Mouse (Mus musculus): ENCODE results near the gene Hspb3. TPM values are rescaled to one million over a fixed set of nuclear protein-coding genes. Genes with fewer than 3 reads are reported as not detected.
A peak's percentile ranks its signal among the peaks of the same experiment; 100 is the strongest.

Gene Hspb3
- 1 to 10 TPM; 5.1 to 8.5 TPM for total RNA-seq (2021)
- long read RNA-seq, experiment 1, partial matches to known transcripts = 0 of 3 reads
- long read RNA-seq, experiment 1, other reads (novel, unspliced or antisense) = 0 of 3 reads
- long read RNA-seq, experiment 2, partial matches to known transcripts = 0 of 1 reads
- long read RNA-seq, experiment 2, other reads (novel, unspliced or antisense) = 0 of 1 reads

DNA sequence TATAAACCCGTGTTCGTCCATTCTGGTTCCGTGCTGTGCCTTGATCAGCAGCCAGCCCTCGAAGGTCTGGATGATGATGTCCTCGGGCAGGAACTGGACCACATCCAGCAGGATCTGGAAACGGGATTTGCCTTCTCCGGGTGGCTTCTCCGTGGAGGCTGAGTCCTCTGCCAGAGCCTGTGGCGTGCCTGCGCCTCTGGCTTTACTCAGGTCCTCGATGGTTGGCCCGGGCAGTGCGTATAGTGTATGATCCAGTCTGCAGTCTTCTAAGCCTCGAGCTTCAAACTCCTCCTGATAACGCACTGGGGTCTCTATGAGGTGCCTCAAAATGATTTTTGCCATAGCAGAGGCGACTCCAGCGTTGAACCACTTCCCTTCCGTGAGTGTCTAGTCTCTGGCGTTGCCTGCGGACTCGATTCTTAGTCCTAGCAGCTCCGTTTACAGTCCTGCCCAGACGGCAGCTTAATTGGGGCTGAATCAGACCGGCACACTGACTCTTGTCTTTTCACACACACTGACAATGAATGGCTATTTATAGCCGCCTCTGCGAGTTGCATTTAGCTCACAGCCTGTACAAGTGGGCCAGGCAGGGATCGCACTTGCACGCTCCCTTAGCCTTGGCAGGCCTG is at the start of gene Hspb3:
Hspb3 (minus strand) TSS at position 526 of the 629 bp plus-strand sequence.
- DNase-seq (ENCODE audit: low spot score in 2 of 2) = peak; percentile 36 to 40

DNA sequence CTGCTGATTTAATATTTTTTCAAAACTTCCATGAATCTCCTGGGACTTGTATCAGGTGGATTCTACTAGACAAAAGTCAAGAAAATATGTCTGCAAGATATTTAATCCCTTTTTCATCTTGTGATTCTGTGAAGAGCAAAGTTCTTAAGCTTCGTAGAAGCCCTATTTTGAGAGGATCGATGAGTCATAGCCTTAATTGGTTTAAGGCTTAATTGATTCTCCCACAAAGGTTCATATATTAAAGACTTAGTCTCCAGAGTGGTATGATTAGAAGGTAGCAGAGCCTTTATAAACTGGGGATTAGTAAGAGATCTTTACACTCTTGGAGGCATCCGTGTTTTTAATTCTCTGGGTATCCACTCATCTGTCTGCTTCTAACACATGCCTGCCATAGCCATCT is 49.7 kb upstream of the Hspb3 start:
- no peak for DNase-seq (ENCODE audit: low spot score in 2 of 2)

DNA sequence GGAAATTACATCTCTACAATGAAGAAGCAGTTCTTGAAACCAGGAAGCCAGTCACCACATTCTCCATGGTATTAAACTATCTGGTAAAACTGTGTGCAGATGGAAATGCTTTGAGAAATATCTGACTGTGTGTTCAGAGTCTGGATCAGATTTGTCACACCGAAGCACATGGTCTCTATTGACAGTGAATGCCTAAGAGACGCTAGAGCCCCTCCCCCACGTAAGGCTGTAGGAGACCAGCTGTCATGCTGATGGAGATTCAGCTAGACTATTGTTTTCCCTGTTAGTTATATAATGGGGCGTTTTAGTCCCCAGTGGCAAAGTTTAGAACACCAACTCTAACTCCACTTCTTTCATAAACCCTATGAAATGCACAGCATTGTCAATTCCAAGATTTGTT is 42.7 kb upstream of the Hspb3 start:
- no peak for DNase-seq (ENCODE audit: low spot score in 2 of 2)

DNA sequence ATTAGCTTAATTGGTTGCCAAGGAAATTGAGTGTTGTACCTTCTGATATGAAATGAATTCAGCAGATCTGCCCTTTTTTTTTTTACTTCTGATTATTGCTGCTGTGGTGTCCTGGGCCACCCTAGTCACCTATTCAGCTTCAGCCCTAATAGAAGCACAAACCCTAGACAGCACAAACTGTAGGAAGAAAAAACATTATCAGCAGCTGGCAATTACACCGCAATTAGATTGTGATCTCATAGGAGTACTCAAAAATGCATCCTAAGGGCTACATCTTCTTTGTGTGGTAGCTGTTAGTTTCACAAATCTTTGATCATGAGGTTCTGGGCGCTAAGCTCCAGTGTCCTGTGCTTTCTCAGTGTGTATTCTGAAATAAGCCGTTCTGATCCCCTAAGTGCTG is 37.7 kb upstream of the Hspb3 start:
- no peak for DNase-seq (ENCODE audit: low spot score in 2 of 2)

DNA sequence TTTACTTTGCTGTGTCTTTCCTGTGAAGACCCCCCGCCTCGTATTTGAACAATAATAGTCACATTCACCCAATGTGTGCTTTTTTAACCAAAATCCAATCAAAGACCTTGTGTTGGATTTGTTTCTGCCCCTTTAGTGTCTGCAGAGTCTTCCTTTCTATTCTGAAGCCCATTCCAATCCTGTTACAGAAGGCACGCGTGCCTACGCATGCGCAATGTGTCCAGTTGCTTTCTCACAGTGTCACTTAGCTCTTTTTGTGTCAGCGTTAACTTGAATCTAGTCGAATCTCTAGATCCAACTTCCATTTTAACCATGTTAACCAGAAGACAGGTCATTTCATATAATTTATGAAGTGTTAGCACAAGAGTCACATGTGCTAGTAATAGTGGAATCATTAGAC is 36.5 kb upstream of the Hspb3 start:
- no peak for DNase-seq (ENCODE audit: low spot score in 2 of 2)

DNA sequence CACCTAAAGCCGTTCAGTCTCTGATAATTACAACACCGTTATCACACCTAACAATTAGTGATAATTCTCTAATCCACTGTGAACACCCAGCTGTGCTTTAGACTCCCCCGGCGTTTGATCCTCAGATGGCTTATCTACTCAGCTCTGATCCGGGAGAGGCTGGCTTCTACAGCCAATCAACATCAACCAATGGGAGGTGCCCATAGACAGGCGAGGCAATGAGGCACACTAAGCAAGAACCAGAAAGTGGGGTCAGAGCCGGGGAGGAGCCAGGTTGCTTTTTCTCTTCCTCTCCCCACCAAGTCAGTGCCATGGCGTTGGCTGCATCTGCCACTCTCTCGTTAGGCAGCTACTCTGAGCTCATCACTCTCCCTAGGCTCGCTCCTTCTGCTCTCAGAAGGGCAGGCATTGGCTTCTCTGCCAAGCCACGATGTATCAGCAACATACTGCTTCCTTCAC is 36.0 kb upstream of the Hspb3 start:
- peak; percentile 11 to 20 for DNase-seq (ENCODE audit: low spot score in 2 of 2)

DNA sequence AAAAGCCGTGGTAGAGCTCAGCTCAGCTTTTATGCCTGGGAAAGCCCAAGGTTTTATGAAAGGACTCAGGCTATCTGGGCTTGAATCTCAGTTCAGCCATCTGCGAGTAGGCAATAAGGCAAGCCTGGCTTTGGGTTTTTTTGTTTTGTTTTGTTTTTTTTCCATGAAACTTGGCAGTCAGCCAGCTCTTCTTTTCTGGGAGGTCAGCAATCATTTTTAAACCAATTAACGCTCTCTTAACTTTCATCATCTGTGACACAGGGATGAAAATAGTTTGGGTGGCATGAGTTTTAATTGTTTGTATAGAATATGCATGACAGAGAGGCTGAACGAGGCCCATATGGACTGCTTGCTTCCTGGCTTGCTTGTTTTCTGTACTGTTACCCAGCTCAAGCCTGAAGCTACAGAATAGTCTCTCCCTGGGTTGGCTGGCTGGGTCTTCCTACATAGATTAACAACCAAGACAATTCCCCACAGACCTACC is 33.4 kb upstream of the Hspb3 start:
- DNase-seq (ENCODE audit: low spot score in 2 of 2) = no peak

DNA sequence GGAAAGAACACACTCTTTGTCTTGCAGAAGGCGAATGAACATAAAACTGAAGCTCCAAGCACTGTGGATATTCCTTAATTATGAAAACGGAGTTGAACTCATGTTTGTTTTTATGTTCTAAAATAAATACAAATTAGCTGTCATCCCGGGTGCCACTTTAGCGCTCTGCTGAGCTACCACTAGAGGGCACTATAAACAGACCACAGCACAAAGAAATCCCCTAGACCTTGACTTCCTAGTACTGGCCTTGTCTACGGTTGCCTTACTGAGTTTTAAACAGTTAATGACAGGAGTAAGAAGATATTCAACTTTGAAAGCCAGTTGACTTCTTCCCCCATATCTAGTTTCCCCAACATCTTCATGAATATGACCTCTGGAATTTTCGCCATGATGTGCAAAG is 29.9 kb upstream of the Hspb3 start:
- peak; percentile 14 to 27 for DNase-seq (ENCODE audit: low spot score in 2 of 2)

DNA sequence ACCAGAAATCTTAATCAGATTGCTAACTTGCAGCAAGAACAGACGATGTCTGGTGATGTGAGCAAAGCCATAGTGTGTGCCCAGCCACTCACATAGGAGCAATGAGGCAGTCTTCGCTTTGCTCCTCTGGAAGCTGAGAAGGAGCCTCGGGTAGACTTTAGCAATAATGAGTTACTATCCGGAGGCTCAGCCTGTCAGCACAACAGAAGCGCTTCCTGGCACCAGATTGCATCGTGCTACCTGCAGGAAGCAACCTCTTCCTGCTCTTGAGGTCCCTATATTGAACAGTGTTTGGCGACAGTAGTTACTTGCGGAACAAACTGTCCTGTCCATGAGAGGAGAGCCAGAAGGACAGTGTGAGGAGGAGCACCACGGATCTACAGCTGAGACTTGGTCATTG is 28.2 kb upstream of the Hspb3 start:
- DNase-seq (ENCODE audit: low spot score in 2 of 2) = no peak

DNA sequence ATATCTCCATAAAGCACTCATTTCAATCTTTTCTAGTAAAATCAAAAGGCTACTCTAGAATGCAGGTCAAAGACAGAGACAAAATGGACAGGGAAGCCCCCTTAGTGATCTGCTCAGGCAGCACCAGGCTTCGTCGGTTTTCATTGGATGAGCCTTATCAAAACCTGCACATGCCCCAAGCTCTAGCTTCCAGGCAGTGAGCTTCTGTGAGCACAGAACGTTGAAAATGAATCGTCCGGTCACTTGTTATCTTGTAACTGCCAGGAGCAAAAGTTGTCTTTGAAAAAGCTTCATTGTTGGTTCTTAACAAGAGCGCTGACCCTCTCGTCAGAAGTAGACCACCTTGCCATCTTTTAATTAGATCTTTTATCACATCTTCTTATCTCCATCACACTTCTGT is 26.4 kb upstream of the Hspb3 start:
- DNase-seq (ENCODE audit: low spot score in 2 of 2) = no peak

DNA sequence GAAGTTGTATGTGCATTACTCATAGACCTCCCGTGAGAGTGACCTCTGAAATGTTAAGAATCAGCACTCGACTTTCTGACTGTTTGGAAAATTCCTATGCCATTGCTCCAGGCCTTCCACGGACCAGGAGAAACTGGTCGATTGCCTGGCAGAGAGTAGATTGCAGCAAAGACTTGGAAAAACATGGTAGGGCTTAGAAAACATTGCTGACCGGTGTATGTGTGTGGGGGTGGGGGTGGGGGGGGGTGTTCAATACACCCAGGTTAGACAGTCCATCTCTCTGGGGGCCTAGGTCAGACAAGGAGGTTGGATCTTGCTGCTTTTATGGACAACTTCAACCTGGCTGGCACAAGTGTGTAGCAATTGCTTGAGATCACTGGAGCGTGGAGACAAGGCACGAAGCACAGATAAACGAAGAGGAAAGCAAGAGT is 23.2 kb upstream of the Hspb3 start:
- no peak for DNase-seq (ENCODE audit: low spot score in 2 of 2)

DNA sequence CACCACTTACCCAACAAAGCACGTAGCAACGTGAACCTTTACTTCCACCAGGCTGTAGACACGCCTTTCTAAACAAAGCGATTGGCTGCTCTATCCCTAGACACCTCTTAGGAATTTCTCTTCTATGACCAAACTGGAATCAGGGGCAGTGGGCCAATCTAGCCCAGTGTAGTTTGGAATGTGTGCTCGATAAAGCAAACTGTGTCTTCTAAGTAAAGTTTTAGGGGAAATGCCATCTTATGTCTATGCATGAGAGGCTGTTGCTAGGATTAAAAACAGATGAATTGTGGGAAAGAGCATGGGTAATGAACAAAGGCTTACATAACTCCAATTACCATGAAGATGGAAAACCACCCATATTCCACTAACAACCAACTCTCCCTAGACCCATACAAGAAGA is 19.3 kb upstream of the Hspb3 start:
- no peak for DNase-seq (ENCODE audit: low spot score in 2 of 2)

DNA sequence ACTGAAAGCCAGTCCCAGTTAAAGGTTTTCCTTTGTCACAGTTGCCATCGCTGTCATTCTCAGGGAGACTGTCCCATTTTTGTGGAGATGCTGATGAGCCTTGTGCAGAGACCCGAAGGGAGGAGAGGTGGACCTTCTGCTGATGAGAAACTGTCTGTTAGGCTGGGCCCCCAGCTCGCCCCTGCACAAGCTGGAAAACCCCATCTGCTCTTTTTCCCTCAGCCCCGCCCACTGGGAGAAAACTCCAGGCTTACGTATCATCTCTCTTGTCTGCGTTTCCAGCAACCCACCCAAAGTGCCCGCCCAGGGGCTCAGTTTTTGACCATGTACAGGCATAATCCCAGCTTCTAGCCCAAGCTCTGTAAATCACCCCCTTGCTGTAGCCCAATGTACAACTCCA is 17.2 kb upstream of the Hspb3 start:
- DNase-seq (ENCODE audit: low spot score in 2 of 2) = no peak

DNA sequence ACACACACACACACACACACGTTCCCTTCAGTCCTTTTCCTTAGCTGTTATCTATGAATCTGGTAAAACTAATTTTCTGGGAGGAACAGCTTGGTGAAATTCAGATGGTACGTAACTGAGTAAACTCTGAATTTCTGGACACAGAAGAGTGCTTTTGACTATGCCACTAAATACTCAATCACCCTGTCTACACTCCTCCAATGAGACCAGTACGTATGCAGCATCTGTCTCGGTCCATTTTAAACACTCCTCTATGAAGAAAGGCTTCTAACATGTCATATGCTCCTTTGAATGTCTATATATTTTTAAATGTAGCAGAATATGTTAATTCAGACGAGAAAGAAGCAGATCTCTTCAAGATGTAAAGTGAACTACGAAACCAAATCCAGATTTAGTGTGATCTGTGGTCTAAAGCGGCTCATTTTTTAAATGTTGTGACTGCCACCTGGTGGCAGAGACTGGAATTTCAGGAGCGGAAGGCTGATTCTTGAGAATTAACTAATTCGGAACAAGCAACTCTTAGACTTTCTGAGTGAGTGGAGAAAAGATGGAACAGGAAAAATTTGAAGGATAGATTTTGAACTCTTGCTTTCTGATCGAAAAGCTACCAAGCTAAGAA is 6.1 kb upstream of the Hspb3 start:
- peak; percentile 66 to 72 for DNase-seq (ENCODE audit: low spot score in 2 of 2)

DNA sequence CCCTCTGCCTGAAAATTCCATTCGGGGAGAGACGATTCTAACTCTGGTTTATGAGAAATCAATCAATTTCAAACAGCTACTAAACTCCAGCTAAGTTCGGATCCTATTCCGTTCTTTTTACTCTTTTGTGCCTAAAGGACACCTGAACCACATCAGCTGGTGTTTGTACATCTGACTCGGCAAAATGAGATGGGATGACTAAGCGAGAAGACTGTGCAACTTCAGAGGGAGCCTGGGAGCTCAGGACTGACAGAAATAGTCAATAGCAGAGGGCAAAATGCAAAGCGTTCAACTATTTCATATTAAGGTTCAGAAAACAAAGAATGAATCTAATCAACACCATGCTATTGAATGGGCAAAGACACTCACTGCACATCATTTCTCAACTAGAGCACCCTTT is 407 bp upstream of the Hspb3 start:
- no peak for DNase-seq (ENCODE audit: low spot score in 2 of 2)

DNA sequence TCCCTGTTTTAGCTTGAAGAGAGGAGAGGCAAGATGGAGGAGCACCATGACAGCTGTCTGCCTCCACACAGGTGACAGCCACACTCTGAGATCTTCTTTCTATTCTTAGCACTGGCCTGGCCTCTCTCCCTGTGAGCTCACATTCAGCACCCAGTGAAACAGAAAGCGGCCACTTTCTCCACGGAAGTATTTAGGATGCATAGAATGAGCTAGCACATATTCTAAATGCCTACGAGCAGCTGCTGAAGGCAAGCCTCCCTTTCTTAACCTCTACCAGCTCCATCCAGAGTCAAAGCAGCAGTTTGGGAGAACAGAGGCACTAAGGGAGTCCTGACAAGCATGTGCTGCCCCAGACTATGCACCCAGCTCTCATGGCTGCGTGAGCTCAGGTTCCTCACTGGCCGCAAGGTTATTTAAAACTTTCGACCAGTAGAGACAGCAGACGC is 1.6 kb downstream of the Hspb3 start:
- peak in 1 of 2 experiments; percentile 32 for DNase-seq (ENCODE audit: low spot score in 2 of 2)

DNA sequence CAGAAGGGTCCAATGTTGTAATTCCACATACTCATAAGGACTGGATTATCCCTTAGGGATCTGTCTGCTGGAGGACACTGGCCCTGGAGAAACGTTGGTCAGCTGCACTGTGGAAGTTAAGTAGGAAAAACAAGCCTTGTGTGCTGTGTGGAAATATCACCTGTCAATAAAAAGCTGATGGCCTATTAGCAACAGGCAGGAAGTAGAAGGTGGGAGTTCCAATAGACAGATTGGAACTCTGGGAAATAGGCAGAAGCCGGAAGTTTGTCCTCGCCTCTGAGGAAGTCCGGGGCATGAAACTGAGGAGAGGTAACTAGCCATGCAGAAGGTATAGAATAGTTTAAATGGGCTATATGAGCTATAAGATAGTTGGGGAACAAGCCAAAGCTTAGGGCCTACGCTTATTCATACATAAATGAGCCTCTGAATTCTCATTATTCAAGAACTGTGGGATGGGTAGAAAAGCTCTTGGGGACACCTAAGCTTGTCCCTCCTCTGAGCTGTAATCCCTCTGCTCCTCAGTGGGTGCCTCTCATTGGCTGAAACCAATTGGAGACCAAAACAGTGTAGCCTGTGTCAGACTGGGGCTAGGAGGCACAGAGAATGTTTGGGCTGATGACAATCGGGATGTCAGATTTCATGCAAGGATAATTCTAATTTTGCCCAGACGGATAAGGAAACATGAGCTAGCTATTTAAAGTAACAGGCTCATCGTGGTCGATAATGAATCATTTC is 2.7 kb downstream of the Hspb3 start:
- no peak for DNase-seq (ENCODE audit: low spot score in 2 of 2)

DNA sequence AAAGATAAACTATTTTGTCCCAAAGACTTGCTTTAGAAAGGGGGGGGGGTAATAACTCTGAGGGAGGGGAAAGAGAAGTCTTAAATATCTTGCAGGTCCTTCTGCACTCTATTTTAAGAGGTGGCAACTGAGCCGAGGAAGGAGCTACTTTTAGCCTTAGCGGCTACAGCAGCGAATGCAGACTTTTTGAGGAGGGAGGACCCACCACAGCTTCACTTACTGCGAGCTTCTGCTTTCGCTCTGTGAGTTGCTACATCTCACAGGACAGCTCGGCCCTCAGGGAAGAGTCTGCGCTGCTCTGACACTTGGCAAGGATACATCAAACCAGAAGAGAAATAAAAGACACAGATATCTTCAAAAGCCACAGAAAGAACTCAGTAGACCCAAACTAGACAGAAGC is 6.3 kb downstream of the Hspb3 start:
- DNase-seq (ENCODE audit: low spot score in 2 of 2) = no peak

DNA sequence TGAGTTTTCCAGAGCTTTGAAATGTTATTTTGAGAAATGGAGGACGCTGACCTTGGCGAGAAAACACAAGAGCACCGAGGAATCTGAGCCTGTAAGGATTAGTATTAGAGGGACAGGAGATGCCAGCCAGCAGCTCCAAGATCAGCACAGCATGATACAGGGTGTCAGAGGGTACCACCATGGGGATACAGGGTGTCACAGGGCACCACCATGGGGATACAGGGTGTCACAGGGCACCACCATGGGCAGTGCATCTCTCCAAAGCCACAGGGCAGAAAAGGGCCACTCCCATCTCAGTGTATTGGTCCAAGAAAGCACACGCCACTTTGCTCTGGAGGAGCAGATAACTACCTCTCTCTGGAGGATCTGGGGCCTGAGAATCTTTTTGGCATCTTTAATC is 6.8 kb downstream of the Hspb3 start:
- DNase-seq (ENCODE audit: low spot score in 2 of 2) = no peak

DNA sequence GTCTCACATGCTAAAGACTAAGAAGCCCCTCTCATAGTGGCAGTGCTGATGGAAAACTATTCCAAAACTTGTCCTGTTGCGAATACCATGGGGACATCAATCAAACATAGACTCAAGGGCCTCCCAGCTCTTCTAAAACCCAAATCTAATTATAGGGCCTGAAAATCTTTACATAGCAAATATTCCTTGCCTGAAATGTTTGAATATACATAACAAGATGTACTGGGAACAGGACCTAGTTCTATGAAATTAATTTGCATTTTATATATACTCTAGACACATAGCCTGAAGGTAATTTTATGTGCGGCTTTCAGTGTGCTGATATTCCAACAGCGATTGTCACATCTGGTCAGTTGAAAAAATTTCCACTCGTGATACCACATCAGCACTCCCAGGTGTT is 8.0 kb downstream of the Hspb3 start:
- DNase-seq (ENCODE audit: low spot score in 2 of 2) = no peak

DNA sequence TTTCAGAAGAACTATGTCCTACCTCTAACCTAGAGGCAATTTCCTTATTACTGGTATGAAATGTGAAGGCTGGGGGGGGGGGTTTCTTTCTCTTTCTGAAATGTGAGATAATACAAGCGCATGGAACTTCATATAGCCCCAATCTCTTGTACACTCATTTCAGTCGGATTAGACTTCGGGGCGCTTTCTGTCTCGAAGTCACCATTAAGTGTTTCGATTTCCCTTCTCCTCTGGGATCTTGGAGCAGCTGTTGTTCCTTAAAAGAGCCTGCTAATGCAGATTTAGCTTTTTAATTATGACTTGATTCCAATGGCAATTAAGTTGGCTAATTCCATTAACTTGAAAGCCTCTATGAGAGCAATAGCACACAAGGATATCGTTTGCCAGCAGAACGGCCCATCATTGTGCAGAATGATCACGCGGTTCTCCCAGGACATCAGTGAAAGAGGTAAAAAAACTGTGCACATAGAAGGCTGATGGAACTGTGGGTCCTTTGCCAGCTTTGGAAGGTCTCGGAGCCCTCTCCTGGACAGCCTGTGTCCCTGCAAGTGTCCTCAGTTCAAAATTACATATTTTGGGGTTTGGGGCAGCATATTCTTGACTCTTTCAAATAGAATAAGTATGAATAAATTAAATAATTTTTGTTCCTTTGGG is 22.4 kb downstream of the Hspb3 start:
- DNase-seq (ENCODE audit: low spot score in 2 of 2) = no peak

All from left cerebral cortex, adult 18-20 months (tissue).